Mouse (Mus musculus) ES-Bruce4 (cell line): ENCODE results near the gene Fam198a.

Experiments
- CTCF ChIP-seq: IDR thresholded peaks from one replicate; pipeline ENCODE4 v1.8.1; 2011; ENCODE audit warnings: low read depth, low read length
- EP300 ChIP-seq: IDR thresholded peaks from 2 replicates; pipeline ENCODE4 v1.6.1; 2011; ENCODE audit warnings: low read depth, low read length; ENCODE audit not compliant: insufficient read depth
- POLR2A ChIP-seq: IDR thresholded peaks from one replicate; pipeline ENCODE4 v1.8.1; 2011; ENCODE audit warnings: low read length; ENCODE audit not compliant: insufficient read depth

DNA sequence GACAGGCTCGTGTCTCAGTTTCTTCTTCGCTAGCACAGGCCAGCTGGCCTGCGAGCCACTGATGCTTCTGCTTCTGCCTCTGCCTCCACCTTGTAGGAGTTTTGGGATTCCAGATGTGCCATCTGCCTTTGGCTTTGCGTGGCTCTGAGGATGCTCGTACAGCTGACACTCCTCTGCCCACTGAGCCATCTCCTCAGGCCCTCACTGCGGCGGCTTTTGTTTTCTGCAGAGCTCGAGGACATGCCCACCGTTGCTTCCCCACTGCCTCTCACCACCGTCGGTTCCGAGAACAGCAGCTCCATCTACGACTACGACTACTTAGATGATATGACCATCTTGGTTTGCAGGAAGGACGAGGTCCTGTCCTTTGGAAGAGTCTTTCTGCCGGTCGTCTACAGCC lies 42.5 kb upstream of the Fam198a start:
- TF ChIP-seq POLR2A (no peak), EP300 (no peak), CTCF (no peak)
